Mouse (Mus musculus): ENCODE results near the gene Txlng. TPM values are rescaled to one million over a fixed set of nuclear protein-coding genes. Genes with fewer than 3 reads are reported as not detected.
"Not testable (repeated sequence)": the region's sequence is repeated elsewhere in the genome, so short reads cannot be mapped to it uniquely, and the experiment has no call there.

Gene Txlng
- total and polyA plus RNA-seq, 3 experiments: 24.3 to 115 (median 28.8) TPM

DNA sequence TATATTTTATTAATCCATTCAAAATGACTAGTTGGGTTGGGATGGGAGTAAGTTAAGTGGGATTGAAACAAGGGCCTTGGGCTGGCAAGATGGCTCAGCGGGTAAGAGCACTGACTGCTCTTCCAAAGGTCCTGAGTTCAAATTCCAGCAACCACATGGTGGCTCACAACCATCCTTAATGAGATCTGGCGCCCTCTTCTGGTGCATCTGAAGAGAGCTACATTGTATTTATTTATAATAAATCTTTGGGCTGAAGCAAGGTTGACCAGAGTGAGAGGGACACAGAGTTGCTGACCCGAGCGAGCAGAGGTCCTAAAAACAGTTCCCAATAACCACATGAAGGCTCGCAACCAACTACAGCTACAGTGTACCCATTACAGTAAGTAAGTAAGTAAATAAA lies 37.9 kb downstream of the Txlng start:
- peak; percentile 45 for DNase-seq (ENCODE audit: low read depth, low spot score)
- not testable (repeated sequence) for H3K79me2 ChIP-seq (ENCODE audit: control insufficient read depth, insufficient read depth, low read length, poor library complexity); H3K4me1 ChIP-seq (ENCODE audit: control insufficient read depth in 1 of 2, insufficient read depth in 2 of 2, low read length in 2 of 2); H3K4me3 ChIP-seq (ENCODE audit: control insufficient read depth in 1 of 2, insufficient read depth in 1 of 2, low read depth in 2 of 2, low read length in 2 of 2); H3K27me3 ChIP-seq (ENCODE audit: control insufficient read depth in 1 of 2, insufficient read depth in 2 of 2, low read length in 2 of 2); H3K36me3 ChIP-seq (ENCODE audit: control insufficient read depth in 1 of 2, insufficient read depth in 2 of 2, low read length in 2 of 2); H3K27ac ChIP-seq (ENCODE audit: control insufficient read depth, low read depth, low read length); H3K9me3 ChIP-seq (replicated peaks; ENCODE audit: insufficient read depth, low read length); H3K9ac ChIP-seq (ENCODE audit: control insufficient read depth, low read depth, low read length, poor library complexity, severe bottlenecking)
- TF ChIP-seq RAD21 (IDR thresholded peaks at IDR 0.05; ENCODE audit: low read depth, low read length) (peak; percentile 14), POLR2A (IDR thresholded peaks at IDR 0.05; ENCODE audit: control insufficient read depth in 1 of 2, insufficient read depth in 1 of 2, low read depth in 1 of 2, low read length in 2 of 2, poor library complexity in 1 of 2) (0 out of 4 replicates have a peak, but pooled peaks of 1 of the 2 experiments have one; percentile 23), SMC3 (IDR thresholded peaks at IDR 0.05; ENCODE audit: low read depth, low read length) (peak; percentile 36), CTCF (IDR thresholded peaks at IDR 0.05 in 2 of 3, conservative IDR thresholded peaks at IDR 0.05 in 1 of 3; ENCODE audit: control insufficient read depth in 1 of 3, insufficient read depth in 1 of 3, low read depth in 2 of 3, low read length in 3 of 3, poor library complexity in 1 of 3, severe bottlenecking in 1 of 3) (peak in 2 of 3 experiments; percentile 32 to 49; a peak in 4 of 6 replicates)

- Histone ChIP-seq H3K9ac (ENCODE audit: control insufficient read depth, low read depth, low read length, poor library complexity, severe bottlenecking) (no peak overlapping the region), H3K9me3 (replicated peaks; ENCODE audit: insufficient read depth, low read length) (no peaks in the 10 kb centered on the region), H3K27me3 (ENCODE audit: control insufficient read depth in 1 of 2, insufficient read depth in 2 of 2, low read length in 2 of 2) (no peaks in the 10 kb centered on the region), H3K4me1 (ENCODE audit: control insufficient read depth in 1 of 2, insufficient read depth in 2 of 2, low read length in 2 of 2) (no peaks in the 10 kb centered on the region), H3K27ac (ENCODE audit: control insufficient read depth, low read depth, low read length) (no peak overlapping the region), H3K4me3 (ENCODE audit: control insufficient read depth in 1 of 2, insufficient read depth in 1 of 2, low read depth in 2 of 2, low read length in 2 of 2) (no peak overlapping the region), H3K79me2 (ENCODE audit: control insufficient read depth, insufficient read depth, low read length, poor library complexity) (no peaks in the 10 kb centered on the region), H3K36me3 (ENCODE audit: control insufficient read depth in 1 of 2, insufficient read depth in 2 of 2, low read length in 2 of 2) (peaks cover 0 to 11% of the 10 kb centered on the region in 2 experiments; a peak in 2 of 4 replicates)
- DNase-seq (ENCODE audit: low read depth, low spot score): no peak
- TF ChIP-seq ETS1 (IDR thresholded peaks at IDR 0.05; ENCODE audit: low read depth, low read length): no peak
- no peak for TF ChIP-seq MYC (IDR thresholded peaks at IDR 0.05; ENCODE audit: low read depth, low read length)
- TF ChIP-seq SMC3 (IDR thresholded peaks at IDR 0.05; ENCODE audit: low read depth, low read length): no peak
- no peak for TF ChIP-seq USF2 (IDR thresholded peaks at IDR 0.05; ENCODE audit: borderline replicate concordance in 1 of 2, insufficient read depth in 1 of 2, low read depth in 1 of 2, low read length in 2 of 2)
- TF ChIP-seq NRF1 (IDR thresholded peaks at IDR 0.05; ENCODE audit: insufficient read depth, low read depth, low read length, poor library complexity, severe bottlenecking): no peak
- no peak for TF ChIP-seq CHD2 (IDR thresholded peaks at IDR 0.05; ENCODE audit: low read length)
- no peak for TF ChIP-seq TBP (IDR thresholded peaks at IDR 0.05; ENCODE audit: low read depth, low read length)
- no peak for TF ChIP-seq RCOR1 (IDR thresholded peaks at IDR 0.05; ENCODE audit: low read depth, low read length)
- no peak for TF ChIP-seq ZNF384 (IDR thresholded peaks at IDR 0.05; ENCODE audit: low read depth, low read length)
- TF ChIP-seq POLR2A (IDR thresholded peaks at IDR 0.05; ENCODE audit: control insufficient read depth in 1 of 2, insufficient read depth in 1 of 2, low read depth in 1 of 2, low read length in 2 of 2, poor library complexity in 1 of 2): no peak
- no peak for TF ChIP-seq MAZ (IDR thresholded peaks at IDR 0.05; ENCODE audit: low read depth, low read length)
These were observed 40.9 kb downstream of the Txlng start for GRCm38 (mm10) chrX:162788372-162788771.

GRCm38 (mm10) chrX:162770726-162771125 lies 58.5 kb downstream of the Txlng start:
- no peak for DNase-seq (ENCODE audit: low read depth, low spot score)
- no peak overlapping the region for H3K4me3 ChIP-seq (ENCODE audit: control insufficient read depth in 1 of 2, insufficient read depth in 1 of 2, low read depth in 2 of 2, low read length in 2 of 2)
- no peak overlapping the region for H3K27ac ChIP-seq (ENCODE audit: control insufficient read depth, low read depth, low read length)
- H3K79me2 ChIP-seq (ENCODE audit: control insufficient read depth, insufficient read depth, low read length, poor library complexity): peaks cover 17% of the 10 kb centered on the region
- TF ChIP-seq UBTF (IDR thresholded peaks at IDR 0.05; ENCODE audit: borderline replicate concordance, insufficient read depth, low read depth, low read length) (no peak), ELF1 (IDR thresholded peaks at IDR 0.05; ENCODE audit: low read depth, low read length) (no peak), ZNF384 (IDR thresholded peaks at IDR 0.05; ENCODE audit: low read depth, low read length) (no peak), POLR2A (IDR thresholded peaks at IDR 0.05; ENCODE audit: control insufficient read depth in 1 of 2, insufficient read depth in 1 of 2, low read depth in 1 of 2, low read length in 2 of 2, poor library complexity in 1 of 2) (no peak), USF1 (IDR thresholded peaks at IDR 0.05; ENCODE audit: low read depth, low read length) (no peak)
- H3K9ac ChIP-seq (ENCODE audit: control insufficient read depth, low read depth, low read length, poor library complexity, severe bottlenecking): no peak overlapping the region
- H3K27me3 ChIP-seq (ENCODE audit: control insufficient read depth in 1 of 2, insufficient read depth in 2 of 2, low read length in 2 of 2): no peaks in the 10 kb centered on the region
- no peaks in the 10 kb centered on the region for H3K4me1 ChIP-seq (ENCODE audit: control insufficient read depth in 1 of 2, insufficient read depth in 2 of 2, low read length in 2 of 2)
- no peaks in the 10 kb centered on the region for H3K9me3 ChIP-seq (replicated peaks; ENCODE audit: insufficient read depth, low read length)
- H3K36me3 ChIP-seq (ENCODE audit: control insufficient read depth in 1 of 2, insufficient read depth in 2 of 2, low read length in 2 of 2): peaks cover 38 to 78% of the 10 kb centered on the region in 2 experiments
